Mouse (Mus musculus) spleen, postnatal 4 days (tissue): ENCODE data around the gene Acad10.
"Not testable (repeated sequence)": the region's sequence is repeated elsewhere in the genome, so short reads cannot be mapped to it uniquely, and the experiment has no call there.

Experiments
- DNase-seq, 2 experiments: peaks; one replicate each; pipeline ENCODE4 v3.0.0; 2022; ENCODE audit warnings: low spot score in 2 of 2

The Acad10 gene

DNA sequence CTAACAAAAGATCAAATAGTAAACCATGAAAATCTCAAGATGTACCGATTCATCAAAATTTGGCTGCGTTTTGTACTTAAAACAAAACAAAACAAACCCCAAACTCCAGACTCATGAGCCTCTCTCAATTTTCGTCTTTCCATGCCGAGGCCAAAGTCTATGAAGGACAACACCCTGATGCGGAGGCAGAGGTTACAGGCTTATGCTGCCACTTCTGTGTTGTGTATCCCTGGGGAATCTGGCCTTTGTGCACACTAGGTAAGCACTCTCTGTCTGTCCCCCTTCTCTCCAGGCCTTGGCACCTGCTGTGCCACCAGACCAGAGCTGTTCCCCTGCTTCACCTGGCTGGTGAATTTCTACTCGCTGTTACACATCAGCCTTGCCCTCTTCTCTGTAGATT lies 2.7 kb downstream of the Acad10 start:
- DNase-seq, result not testable (repeated sequence)

DNA sequence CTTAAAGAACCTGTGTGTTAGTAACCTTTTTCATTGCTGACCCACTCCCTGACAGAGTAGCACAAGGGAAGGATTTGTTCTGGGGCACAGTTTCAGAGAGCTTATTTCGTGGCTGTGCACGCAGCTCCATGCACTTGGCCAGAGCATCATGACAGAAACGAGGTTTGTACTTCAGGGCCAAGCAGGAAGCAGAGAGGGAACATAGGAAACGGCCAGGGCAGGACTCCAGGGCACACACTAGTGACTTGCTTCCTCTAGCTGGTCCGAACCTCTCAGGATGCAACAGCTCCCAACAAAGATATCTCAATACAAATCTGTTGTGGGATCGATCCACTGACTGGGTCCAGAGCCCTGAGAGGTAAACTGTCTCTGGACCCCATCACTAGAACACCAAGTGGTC lies 3.4 kb downstream of the Acad10 start:
- DNase-seq, result not testable (repeated sequence)

DNA sequence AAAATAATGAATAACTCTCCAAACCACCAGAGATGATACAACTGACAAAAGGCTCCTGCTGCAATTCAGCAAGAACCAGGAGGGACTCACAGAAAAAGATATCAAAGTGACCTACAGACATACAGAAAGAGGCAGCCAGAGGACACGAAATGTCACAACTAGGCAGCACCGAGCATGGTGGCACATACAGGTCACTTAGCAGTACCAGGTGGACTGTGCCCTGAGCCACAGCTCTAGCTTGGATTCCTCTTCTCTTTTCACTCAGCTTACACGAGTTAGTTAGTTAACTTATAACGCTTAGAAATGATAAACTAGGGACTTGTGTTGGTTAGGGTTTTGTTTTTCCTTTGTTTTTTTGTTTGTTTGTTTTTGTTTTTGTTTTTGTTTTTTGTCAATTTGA lies 5.8 kb downstream of the Acad10 start:
- no peak for DNase-seq

DNA sequence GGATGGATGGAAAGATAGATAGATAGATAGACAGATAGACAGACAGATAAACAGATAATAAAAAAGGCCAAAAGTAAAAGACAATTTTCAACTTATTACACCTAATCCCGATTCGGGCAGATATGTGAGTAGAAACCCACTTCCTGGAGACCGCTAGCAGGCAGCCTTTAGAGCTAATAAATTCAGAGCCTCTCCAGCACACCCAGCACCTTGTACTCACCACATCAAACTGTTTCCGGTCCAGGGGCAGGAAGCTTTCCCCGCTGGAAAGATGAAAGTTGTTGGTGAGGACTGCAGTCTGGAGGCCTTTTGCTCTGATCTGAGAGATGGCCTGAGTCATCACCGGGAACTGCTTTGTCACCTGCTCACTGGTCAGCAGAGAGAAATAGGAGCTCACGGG lies 11.2 kb downstream of the Acad10 start:
- DNase-seq, result no peak

DNA sequence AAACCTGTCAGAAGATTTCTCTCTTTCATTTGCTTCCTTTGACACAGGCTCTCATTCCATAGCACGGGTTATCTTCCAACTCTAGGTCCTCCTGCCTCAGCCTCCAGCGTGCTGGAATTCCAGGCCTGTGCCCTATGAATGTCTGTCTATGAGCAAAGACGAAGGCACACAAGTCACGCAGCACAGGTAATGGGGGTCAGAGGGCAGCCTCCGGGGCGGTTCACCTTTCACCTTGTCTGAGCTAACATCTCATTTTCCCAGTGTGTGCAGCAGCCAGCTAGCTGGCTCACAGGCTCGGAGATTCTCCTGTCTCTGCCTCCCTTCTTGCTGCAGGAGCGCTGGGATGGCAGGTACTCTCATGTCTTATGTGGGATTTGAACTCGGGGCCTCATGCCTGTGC lies 20.7 kb downstream of the Acad10 start:
- no peak for DNase-seq

DNA sequence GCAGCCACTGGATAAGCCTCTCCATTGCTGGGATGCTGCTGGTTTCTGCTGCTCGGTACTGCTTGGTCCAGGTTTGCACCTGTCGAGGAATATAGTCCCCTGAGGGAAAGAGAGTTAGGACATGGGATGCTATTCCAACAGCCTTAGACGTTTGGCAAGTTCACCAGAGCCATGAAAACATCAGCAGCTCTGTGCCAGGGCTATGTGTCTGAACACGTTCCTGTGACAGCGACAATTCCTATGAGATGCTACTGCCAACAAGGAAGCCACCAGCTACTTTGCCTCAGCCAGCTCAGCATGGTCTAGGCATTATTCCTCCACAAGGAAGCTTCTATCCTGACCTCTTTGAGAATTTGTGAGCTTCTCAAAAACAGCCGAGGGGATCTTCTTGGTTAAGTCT lies 23.0 kb downstream of the Acad10 start:
- DNase-seq, result no peak

DNA sequence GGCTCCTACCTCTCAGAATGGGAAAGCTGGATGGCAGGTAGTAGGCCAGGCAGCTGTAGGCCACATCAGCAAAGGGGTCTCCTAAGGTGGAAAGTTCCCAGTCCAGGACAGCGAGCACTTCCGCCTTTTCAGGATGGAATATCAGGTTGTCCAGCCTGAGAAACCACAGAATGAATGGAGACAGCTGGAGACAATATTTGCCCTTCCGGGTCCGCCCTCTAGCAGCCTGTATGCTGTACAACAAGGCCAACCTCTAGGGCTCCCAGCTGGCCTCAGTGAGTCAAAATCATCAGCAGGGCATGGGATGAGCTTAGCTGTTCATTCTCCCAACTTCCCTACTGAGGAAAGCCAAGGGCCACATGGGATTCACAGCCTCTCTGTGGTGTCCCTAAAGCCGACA lies 25.6 kb downstream of the Acad10 start:
- no peak for DNase-seq

DNA sequence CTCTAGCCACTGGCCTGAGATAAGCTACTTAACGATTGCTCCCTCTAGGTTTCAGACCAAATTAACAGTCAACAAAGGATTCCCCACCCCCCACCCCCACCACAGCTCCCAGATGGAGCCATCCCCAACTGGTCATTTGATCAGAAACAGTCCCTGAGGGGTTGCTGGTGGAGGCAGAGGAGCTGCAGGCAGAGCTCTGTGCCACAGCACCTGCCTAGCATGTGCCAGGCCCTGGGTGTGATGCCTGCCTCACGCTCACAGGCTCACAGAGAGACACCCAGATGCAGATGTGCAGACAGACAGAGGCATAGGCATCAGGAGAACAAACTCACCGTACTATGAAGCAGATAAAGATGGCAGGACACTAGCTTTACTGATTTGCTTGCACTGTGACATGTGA lies 27.5 kb downstream of the Acad10 start:
- DNase-seq, result no peak

DNA sequence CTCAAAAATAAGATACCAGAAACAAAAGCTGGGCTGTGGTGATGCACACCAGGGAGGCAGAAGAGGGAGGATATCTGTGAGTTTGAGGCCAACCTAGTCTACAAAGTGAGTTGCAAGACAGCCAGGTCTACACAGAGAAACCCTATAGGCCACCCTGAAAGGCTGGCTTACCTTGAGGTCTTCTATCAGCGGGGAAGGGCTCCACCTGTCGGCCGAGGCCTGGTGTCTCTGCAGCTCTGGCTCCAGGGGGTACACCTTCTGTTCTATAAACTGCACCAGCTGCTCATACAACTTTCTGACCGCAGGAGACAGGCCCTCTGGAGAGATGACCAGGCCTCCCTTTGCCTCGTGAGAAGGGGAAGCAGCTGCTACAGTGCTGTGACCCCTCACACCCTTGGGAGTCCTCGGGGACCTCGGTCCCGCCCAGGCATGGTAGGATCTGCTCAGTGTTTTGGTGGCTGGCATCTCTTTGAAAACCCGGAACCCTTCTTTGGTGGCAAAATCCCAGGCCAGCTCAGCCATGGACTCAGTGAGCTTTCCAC lies 29.1 kb downstream of the Acad10 start:
- DNase-seq, result peak; percentile 40 to 72

DNA sequence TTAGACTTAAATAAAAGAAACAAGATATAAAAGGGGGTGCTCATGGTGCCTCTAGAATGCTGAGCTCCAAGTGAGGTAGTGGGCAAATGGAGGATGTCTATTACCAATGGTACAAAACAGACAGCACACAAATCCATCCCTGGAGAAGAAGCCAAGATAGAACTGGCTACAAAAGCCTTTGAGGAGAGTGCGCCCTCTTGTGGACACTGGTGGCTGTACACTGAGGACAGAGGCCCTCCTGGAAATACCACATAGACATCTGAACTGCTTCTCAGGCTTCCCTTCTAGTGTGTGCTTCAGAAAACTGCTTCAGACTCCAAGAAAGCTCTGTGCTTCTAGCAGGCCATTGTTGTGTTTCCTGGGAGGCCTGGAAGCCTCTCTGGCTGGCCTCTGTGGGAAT lies 32.4 kb downstream of the Acad10 start:
- DNase-seq, result peak; percentile 79 to 94

DNA sequence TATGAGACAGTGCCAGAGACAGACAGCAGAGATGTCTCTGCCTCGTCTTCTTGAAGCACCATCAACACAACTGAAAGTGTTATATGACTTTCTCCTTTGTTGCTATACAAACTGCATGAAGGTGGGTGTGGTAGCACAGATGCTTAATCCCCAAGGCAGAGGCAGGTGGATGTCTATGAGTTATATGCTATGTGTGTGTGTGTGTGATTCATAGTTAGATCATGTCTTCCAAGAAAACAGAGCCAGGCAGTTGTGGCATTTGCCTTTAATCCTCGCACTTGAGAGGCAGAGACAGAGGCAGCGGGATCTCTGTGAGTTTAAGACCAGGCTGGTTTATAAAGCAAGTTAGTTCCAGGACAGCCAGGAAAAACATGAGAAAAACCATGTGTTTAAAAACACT lies 37.1 kb downstream of the Acad10 start:
- DNase-seq, result no peak

DNA sequence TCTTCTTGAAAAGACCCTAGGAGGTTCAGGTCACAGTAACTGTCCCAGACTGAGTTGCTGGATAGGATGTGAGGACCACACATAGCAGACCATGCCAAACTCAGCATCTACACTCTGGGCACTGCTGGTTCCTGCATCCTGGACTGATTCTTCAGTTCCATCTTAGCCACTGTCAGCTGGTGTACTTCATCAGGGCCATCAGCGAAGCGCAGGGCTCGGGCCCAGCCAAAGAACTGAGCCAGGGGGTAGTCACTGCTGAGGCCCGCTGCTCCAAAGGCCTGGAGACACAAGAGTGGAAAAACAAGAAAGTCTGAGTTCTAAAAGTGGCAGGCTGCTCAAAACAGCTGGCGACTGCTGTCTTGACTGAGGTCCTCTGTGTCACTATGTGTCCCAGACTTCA lies 39.2 kb downstream of the Acad10 start:
- DNase-seq, result no peak

DNA sequence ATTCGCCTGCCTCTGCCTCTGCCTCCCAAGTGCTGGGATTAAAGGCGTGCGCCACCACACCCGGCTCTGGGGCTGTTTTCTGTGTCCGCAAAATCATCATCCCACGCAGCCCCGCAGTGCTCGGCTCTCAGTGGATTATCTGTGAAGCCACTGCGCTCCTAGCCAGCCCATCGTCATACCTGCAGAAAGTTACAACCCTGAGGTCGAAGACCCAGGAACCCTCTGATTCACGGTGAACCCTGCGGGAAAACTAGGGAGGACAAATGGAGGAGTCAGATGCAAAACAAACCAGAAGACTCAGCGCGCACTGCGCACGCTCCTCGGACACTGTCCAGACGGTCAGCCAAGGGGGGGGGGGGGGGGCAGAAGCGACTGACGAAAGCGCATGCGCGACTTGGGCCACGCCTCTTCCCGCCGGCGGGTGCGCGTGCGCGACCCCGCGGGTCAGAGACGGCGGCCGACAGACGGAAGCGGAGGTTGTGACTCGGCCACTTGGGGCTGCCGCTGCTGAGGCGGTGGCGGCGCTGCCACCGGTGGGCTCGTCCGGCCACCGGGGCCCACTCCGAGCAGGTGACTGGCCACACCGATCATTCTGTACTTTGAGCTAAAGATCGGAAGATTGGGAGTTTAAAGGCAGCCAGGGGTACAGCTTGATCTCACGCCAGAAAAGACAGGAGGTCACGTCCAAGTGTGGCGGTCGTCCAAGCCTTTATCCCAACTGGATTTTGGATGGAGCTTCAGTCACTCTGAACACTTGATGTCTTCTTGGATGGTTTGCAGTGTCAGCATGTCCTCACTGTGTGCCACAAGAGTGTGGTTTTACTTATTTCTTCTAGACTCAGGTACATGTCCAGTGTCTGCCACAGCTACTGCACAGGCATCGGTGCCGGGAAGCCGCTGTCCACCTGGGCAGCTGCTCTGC lies 41.5 kb downstream of the Acad10 start, which contains the start of gene Acad12:
Gene Acad12, minus strand, starts transcription at position 347 of the 922 bp plus-strand sequence.
- DNase-seq, result peak; percentile 79 to 91

DNA sequence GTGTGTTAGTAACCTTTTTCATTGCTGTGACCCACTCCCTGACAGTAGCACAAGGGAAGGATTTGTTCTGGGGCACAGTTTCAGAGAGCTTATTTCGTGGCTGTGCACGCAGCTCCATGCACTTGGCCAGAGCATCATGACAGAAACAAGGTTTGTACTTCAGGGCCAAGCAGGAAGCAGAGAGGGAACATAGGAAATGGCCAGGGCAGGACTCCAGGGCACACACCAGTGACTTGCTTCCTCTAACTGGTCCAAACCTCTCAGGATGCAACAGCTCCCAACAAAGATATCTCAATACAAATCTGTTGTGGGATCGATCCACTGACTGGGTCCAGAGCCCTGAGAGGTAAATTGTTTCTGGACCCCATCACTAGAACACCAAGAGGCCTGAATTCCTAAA lies 45.4 kb downstream of the Acad10 start:
- DNase-seq, result not testable (repeated sequence)

DNA sequence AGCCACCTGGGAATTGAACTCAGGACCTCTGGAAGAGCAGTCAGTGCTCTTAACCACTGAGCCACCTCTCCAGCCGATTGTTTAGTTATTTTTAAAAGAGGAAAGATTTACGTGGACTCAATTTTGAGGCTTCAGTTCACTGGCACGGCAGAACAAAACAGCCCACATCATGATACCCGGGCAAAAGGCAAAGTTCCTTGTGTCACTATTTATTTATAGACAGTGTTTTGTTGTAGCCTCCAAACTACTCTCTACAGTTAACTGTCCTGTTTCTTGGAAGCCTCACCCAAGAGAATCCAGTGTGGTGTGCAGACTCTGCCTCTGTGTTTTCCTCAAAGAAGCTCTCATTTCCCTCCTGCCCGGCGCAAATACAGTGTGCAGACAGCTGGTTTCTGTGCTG lies 48.3 kb downstream of the Acad10 start:
- DNase-seq, result no peak

DNA sequence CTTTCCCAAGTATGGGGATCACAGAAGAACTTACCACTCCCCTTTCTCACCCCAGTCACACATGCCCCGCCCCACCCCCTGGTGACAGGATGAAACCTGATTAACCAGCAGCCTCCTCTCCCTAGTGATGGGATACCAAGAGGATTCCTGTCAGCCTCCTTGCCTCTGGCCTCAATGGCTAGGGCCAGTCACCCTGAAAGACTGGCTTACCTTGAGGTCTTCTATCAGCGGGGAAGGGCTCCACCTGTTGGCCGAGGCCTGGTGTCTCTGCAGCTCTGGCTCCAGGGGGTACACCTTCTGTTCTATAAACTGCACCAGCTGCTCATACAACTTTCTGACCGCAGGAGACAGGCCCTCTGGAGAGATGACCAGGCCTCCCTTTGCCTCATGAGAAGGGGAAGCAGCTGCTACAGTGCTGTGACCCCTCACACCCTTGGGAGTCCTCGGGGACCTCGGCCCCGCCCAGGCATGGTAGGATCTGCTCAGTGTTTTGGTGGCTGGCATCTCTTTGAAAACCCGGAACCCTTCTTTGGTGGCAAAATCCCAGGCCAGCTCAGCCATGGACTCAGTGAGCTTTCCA lies 50.7 kb downstream of the Acad10 start:
- DNase-seq, result not testable (repeated sequence)

DNA sequence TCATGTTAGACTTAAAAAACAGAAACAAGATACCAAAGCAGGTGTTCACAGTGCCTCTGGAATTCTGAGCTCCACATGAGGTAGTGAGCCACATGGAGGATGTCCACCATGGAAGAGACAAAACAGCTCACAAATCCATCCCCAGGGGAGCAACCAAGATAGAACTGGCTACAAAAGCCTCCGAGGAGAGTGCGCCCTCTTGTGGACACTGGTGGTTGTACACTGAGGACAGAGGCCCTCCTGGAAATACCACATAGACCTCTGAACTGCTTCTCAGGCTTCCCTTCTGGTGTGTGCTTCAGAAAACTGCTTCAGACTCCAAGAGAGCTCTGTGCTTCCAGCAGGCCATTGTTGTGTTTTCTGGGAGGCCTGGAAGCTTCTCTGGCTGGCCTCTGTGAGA lies 54.2 kb downstream of the Acad10 start:
- DNase-seq, result peak; percentile 82 to 96

DNA sequence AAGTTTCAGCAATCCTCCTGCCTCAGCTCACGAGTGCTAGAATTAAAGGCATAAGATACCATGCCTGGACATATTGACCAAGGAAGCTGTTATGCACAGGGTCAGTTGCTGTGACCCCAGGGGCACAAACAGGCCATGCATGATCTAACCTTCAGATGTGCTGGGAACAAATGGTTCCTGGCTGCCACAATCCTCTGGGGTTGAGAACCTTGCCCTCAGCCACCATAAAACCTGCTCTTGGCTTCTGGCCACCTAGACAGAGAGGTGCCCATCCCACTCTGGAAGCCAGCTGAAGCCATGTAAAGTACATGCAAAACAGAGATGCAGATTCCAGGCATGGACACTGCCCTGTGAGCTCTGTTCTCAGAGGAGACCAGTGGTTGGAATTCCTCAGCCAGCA lies 56.5 kb downstream of the Acad10 start:
- DNase-seq, result not testable (repeated sequence)

DNA sequence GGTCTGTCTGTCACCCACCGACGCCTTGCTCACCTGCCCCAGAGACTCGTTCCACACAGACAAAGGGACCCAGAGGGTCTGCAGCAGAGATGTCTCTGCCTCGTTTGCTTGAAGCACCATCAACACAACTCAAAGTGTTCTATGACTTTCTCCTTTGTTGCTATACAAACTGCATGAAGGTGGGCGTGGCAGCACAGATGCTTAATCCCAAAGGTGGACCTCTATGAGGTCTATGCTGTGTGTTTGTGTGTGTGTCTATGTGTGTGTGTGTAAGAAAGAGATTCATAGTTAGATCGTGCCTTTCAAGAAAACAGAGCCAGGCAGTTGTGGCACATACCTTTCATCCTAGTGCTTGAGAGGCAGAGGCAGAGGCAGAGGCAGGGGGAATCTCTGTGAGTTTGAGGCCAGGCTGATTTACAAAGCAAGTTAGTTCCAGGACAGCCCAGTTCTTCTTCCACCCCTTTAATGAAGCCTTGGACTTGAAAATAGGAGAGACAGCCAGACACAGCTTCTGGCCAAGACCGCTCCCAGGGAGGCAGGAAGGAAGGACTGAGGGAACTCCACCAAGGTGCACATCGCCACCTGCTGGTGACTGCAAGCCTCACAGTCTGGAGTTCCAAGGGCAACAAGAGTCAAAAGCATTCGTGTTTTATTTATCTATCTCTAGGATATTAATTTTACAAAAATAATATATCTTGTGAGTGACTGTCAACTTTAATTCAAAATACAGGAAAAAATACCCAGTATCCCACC lies 58.6 kb downstream of the Acad10 start:
- DNase-seq, result peak; percentile 87 to 96

DNA sequence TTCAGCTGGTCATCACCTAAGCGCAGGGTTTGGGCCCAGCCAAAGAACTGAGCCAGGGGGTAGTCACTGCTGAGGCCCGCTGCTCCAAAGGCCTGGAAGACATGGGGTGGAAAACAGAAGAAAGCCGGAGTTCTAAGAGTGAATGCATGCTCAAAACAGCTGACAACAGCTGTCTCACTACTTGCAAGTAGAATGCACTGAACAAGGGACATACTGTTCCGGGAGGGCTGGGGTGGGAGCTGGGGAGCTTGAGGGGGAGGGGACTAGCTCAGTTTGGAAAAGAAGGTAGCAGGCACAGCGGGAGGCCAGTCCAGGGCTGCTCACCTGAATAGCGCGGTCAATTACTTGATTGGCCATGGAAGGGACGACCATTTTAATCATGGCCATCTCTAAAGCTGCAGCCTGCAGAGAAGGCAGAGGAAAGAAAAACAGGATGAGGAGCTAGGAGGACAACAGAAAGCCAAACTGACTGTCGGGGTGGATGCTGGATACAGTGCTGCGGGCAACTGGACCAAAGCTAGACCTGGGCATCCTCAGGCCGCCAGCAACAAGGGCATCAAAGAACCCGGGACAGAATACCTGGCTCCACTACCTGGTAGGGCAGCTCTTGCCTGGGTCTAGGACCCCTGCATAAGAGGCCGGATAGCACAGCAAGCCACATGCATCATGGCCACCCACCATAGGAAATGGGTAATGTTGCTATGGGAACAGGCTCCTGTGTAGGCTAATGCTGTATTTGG lies 61.3 kb downstream of the Acad10 start:
- no peak for DNase-seq

DNA sequence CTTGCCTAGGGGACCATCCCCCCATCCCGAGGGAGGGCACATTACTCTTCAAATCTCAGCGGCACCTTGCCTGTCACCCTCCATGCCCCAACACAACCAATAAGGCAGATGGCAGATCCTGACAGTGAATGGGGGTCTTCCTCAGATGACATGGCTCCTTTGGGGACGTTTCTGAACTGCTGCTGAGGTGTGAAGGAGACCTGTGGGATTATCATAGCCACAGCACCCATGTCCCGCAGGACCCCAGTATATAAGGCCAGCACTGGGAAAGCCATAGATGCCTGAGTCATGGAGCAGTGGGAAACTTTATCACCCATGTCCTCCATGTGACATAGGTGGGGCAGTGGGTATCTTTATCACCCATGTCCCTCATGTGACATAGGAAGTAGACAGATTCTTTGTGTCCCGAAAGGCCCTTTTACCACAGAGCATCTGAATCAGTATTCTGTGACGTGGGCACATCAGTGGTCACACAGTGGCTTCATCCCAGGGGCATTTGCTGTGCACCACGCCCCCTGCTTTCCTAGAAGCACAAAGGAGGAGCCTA lies 62.2 kb downstream of the Acad10 start:
- no peak for DNase-seq
